Mouse (Mus musculus): ENCODE measurements around the gene Ccdc12. TPM values are rescaled to one million over a fixed set of nuclear protein-coding genes. Genes with fewer than 3 reads are reported as not detected.
"Not testable (repeated sequence)": the region's sequence is repeated elsewhere in the genome, so short reads cannot be mapped to it uniquely, and the experiment has no call there.

Gene Ccdc12
- polyA plus RNA-seq, 1 experiment from 2014 or later = 113 TPM

DNA sequence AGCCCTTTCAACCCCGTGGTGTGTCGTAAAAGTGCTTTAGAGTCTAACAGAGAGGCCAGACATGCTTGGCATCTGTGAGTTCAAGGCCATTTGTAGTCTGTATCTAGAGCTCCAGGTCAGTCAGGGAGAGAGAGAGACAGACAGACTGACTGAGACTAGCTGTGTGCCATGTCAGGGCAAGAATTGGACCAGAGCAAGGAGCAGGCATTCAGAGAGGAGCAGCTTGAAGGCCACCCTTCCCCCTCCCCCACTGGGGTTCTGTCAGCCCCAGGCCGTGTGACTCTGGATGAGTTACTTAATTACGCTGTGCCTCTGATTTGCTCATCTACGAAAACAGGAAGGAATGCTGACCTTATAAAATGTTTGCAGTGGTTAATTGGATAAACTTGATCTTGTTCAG is 26.0 kb downstream of the Ccdc12 start:
- 0 out of 2 replicates have a peak, but pooled peaks have one; percentile 6 for ATAC-seq
- H3K27me3 ChIP-seq (replicated peaks; ENCODE audit: control insufficient read depth, insufficient read depth, low read length) = no peaks in the 10 kb centered on the region
- no peaks in the 10 kb centered on the region for H3K36me3 ChIP-seq (ENCODE audit: control insufficient read depth, insufficient read depth)
- H3K4me2 ChIP-seq (ENCODE audit: low read length) = no peak overlapping the region
- peaks cover 23% of the 10 kb centered on the region for H3K4me1 ChIP-seq (replicated peaks; ENCODE audit: control insufficient read depth, insufficient read depth, low read length)
- H3K9me3 ChIP-seq (ENCODE audit: control insufficient read depth, low read length) = no peaks in the 10 kb centered on the region
- no peak overlapping the region for H3K4me3 ChIP-seq (replicated peaks; ENCODE audit: low read length)
- peak overlapping the region; percentile 29; the same call in 1 of the 2 replicates for H3K27ac ChIP-seq (ENCODE audit: low read length)
- no peak overlapping the region for H3K9ac ChIP-seq (replicated peaks; ENCODE audit: low read depth, low read length)
- 39% methylated on average over 5 of the region's 5 CpGs for WGBS

DNA sequence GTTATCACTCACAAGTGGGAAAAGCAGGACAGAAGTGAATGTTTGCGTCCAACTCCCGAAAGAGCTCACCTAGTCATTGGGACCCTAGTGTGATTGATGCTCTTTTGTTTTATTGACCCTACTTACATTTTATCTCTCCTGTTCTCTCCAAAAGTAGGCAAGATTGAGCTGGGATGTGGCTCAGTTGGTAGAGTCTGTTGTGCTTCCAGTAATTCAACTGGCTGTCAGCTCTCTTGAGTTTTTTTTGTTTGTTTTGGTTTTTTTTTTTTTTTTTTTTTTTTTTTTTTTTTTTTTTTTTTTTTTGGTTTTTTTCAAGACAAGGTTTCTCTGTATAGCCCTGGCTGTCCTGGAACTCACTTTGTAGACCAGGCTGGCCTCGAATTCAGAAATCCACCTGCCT is 26.4 kb downstream of the Ccdc12 start:
- 95% methylated on average over 2 of the region's 3 CpGs for WGBS
- not testable (repeated sequence) for ATAC-seq; H3K9me3 ChIP-seq (ENCODE audit: control insufficient read depth, low read length); H3K4me3 ChIP-seq (replicated peaks; ENCODE audit: low read length); H3K27me3 ChIP-seq (replicated peaks; ENCODE audit: control insufficient read depth, insufficient read depth, low read length); H3K36me3 ChIP-seq (ENCODE audit: control insufficient read depth, insufficient read depth); H3K9ac ChIP-seq (replicated peaks; ENCODE audit: low read depth, low read length); H3K27ac ChIP-seq (ENCODE audit: low read length); H3K4me2 ChIP-seq (ENCODE audit: low read length)
- peaks cover 23% of the 10 kb centered on the region for H3K4me1 ChIP-seq (replicated peaks; ENCODE audit: control insufficient read depth, insufficient read depth, low read length)

DNA sequence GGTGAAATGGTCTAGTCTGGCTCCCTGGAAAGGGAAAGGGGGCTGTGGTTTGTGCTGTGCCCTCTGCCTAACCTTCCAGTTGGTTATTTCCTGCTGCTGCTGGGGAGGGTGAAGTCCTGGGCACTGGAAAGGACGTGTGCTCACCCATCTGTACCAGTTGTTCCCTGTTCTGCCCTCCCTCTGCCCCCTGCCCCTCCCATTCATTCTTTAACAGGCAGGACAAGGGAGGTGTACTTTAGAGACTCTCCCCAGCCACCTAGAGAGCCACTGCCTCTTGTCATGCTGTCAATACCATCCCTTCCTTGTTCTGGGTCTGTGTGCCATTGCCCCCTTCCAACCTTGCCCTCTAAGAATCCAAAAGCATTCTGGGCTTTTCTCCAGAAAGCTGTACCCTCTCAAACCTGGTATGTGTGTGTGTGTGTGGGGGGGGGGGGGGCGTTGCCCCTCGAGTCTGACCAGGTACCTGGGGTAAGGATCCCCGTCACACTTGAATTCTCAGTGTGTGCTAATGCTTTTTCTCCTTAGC is 27.3 kb downstream of the Ccdc12 start:
- no peaks in the 10 kb centered on the region for H3K27me3 ChIP-seq (replicated peaks; ENCODE audit: control insufficient read depth, insufficient read depth, low read length)
- no peaks in the 10 kb centered on the region for H3K36me3 ChIP-seq (ENCODE audit: control insufficient read depth, insufficient read depth)
- WGBS = 26% methylated on average over 4 of the region's 4 CpGs
- H3K9ac ChIP-seq (replicated peaks; ENCODE audit: low read depth, low read length) = no peak overlapping the region; the same call in 1 of the 2 replicates
- peaks cover 23% of the 10 kb centered on the region for H3K4me1 ChIP-seq (replicated peaks; ENCODE audit: control insufficient read depth, insufficient read depth, low read length)
- H3K27ac ChIP-seq (ENCODE audit: low read length) = peak overlapping the region; percentile 64; the same call in 1 of the 2 replicates
- no peak for ATAC-seq
- H3K4me3 ChIP-seq (replicated peaks; ENCODE audit: low read length) = no peak overlapping the region
- H3K4me2 ChIP-seq (ENCODE audit: low read length) = no peak overlapping the region
- no peaks in the 10 kb centered on the region for H3K9me3 ChIP-seq (ENCODE audit: control insufficient read depth, low read length)

DNA sequence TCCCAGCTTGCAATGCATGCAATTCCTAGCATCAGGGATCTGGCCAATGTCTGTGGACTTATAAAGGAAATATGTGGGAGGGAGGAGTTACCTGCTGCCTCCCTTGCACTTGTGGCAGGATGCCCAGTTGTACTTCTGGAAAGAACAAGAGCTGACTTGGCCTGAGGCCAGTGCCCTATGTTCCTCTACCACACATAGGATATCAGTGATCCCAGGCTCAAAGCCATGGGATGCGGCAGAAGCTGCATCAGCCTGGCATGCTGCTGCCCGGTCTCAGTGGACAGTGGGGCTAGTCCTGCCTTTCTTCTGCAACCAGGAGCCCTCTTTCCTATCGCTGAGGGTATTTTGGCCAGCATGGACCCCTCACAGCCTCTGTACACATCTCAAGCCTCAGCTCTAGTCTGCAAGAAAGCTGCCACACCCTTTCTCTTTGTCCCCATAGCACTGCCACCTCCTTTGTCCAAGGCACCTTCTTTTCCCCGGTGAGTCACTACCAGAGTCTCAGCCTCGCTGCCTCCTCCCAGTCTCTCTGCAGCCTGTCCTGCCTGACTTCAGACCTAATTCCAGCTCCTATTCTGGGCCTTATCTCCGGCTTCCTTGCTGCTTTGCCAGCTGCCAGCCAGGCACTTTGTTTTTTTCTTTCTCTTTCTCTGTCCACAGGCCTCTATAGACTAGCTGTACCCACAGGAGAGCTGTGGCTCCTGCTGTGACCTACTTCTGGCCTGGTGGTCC is 28.0 kb downstream of the Ccdc12 start:
- Histone ChIP-seq H3K27ac (ENCODE audit: low read length) (peak overlapping the region; percentile 64), H3K27me3 (replicated peaks; ENCODE audit: control insufficient read depth, insufficient read depth, low read length) (no peaks in the 10 kb centered on the region), H3K9me3 (ENCODE audit: control insufficient read depth, low read length) (no peaks in the 10 kb centered on the region), H3K4me1 (replicated peaks; ENCODE audit: control insufficient read depth, insufficient read depth, low read length) (peaks cover 23% of the 10 kb centered on the region), H3K9ac (replicated peaks; ENCODE audit: low read depth, low read length) (peak overlapping the region; percentile 35), H3K4me3 (replicated peaks; ENCODE audit: low read length) (no peak overlapping the region), H3K36me3 (ENCODE audit: control insufficient read depth, insufficient read depth) (no peaks in the 10 kb centered on the region), H3K4me2 (ENCODE audit: low read length) (no peak overlapping the region)
- WGBS = 29% methylated on average over 6 of the region's 6 CpGs
- peak; percentile 22; the same call in 1 of the 2 replicates for ATAC-seq

DNA sequence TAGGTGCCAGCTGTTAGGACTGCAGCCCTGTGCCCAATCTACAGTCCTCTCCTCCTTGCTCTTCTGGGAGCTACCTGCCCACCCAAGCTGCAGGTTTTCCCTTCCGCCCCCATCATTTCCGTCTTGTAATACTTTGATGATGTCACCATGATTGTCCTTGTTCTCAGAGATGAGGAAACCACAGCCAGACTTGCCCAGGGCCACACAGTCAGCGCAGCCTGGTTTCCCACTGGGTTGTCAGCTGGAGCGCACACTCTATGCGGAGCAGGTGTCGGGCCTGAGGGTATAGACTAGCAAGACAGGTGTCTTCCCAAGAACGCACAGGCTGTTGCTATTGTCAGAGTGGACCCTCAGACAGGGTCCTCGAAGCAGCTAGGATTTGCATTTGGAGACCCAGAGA is 28.9 kb downstream of the Ccdc12 start:
- H3K36me3 ChIP-seq (ENCODE audit: control insufficient read depth, insufficient read depth) = no peaks in the 10 kb centered on the region
- no peaks in the 10 kb centered on the region for H3K27me3 ChIP-seq (replicated peaks; ENCODE audit: control insufficient read depth, insufficient read depth, low read length)
- H3K9ac ChIP-seq (replicated peaks; ENCODE audit: low read depth, low read length) = no peak overlapping the region
- no peak overlapping the region for H3K4me3 ChIP-seq (replicated peaks; ENCODE audit: low read length)
- no peaks in the 10 kb centered on the region for H3K9me3 ChIP-seq (ENCODE audit: control insufficient read depth, low read length)
- no peak overlapping the region for H3K27ac ChIP-seq (ENCODE audit: low read length)
- WGBS = 79% methylated on average over 8 of the region's 8 CpGs
- H3K4me2 ChIP-seq (ENCODE audit: low read length) = no peak overlapping the region
- no peak for ATAC-seq
- peaks cover 23% of the 10 kb centered on the region for H3K4me1 ChIP-seq (replicated peaks; ENCODE audit: control insufficient read depth, insufficient read depth, low read length)

DNA sequence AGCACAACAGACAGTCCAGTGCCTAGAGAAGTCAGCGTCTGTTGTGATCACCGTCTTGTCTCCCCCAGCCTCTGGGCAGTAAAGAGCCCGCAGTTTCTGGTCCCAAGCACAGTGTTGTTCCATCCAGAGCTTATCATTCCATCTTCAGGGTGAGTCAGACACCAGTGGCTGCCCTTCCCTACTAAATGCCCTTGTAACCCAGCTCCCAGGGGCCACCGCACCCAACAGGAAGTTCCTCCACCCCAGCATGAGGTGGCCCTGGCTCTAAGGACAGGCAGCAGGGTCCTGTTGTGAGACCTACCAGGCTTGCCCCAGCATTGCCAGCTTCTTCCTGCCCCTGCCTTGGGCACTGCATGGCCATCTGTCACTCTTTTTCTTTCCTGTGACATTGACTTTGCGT is 29.3 kb downstream of the Ccdc12 start:
- H3K4me3 ChIP-seq (replicated peaks; ENCODE audit: low read length) = no peak overlapping the region
- H3K4me1 ChIP-seq (replicated peaks; ENCODE audit: control insufficient read depth, insufficient read depth, low read length) = peaks cover 23% of the 10 kb centered on the region
- no peak for ATAC-seq
- H3K9ac ChIP-seq (replicated peaks; ENCODE audit: low read depth, low read length) = no peak overlapping the region
- WGBS = 79% methylated on average over 5 of the region's 5 CpGs
- no peaks in the 10 kb centered on the region for H3K27me3 ChIP-seq (replicated peaks; ENCODE audit: control insufficient read depth, insufficient read depth, low read length)
- no peaks in the 10 kb centered on the region for H3K9me3 ChIP-seq (ENCODE audit: control insufficient read depth, low read length)
- H3K36me3 ChIP-seq (ENCODE audit: control insufficient read depth, insufficient read depth) = no peaks in the 10 kb centered on the region
- H3K27ac ChIP-seq (ENCODE audit: low read length) = no peak overlapping the region
- H3K4me2 ChIP-seq (ENCODE audit: low read length) = no peak overlapping the region

DNA sequence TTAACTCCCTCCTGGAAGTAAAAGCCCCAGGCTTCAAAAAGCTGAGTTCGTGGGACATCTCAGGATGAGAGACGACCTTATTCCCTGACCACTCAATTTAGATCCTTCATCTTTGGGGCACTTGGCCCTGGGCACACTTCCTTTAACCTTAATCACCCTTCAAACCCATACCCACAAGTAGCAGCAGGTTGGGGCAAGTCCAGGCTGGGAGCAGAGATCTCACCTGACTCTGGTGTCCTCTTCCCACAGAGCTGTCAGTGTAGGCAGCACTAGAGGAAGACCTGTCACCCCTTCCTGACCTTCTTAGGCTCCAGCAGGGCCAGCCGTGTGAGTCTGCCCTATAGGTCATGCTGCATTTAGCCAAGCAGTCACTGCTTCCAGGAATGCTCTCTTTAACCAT is 30.2 kb downstream of the Ccdc12 start:
- ATAC-seq = no peak
- Histone ChIP-seq H3K4me1 (replicated peaks; ENCODE audit: control insufficient read depth, insufficient read depth, low read length) (peaks cover 23% of the 10 kb centered on the region), H3K9ac (replicated peaks; ENCODE audit: low read depth, low read length) (no peak overlapping the region), H3K9me3 (ENCODE audit: control insufficient read depth, low read length) (no peaks in the 10 kb centered on the region), H3K36me3 (ENCODE audit: control insufficient read depth, insufficient read depth) (no peaks in the 10 kb centered on the region), H3K27ac (ENCODE audit: low read length) (no peak overlapping the region), H3K4me3 (replicated peaks; ENCODE audit: low read length) (no peak overlapping the region), H3K27me3 (replicated peaks; ENCODE audit: control insufficient read depth, insufficient read depth, low read length) (no peaks in the 10 kb centered on the region), H3K4me2 (ENCODE audit: low read length) (no peak overlapping the region)
- 69% methylated on average over 3 of the region's 3 CpGs for WGBS

DNA sequence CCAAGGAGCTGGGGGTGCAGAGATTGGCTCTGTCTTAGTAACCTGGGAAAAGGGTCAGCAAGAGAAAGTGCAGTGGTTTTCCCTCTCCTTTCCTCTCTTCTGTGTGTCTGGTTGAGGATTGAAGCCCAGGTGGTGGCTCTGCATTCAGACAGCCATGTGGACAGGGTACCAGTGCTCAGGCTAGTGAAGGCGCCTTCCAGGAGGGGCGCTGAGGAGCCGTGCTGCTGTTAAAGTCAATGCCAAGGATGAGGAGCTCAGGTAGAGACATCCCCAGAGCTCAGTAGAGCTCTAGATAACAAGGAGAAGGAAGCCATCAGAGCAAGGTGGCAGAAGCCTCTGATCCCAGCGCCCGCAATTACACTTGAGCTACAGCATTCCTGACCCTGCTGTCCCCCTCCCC is 30.8 kb downstream of the Ccdc12 start:
- Histone ChIP-seq H3K9me3 (ENCODE audit: control insufficient read depth, low read length) (no peaks in the 10 kb centered on the region), H3K4me2 (ENCODE audit: low read length) (no peak overlapping the region), H3K4me3 (replicated peaks; ENCODE audit: low read length) (no peak overlapping the region), H3K9ac (replicated peaks; ENCODE audit: low read depth, low read length) (no peak overlapping the region), H3K27me3 (replicated peaks; ENCODE audit: control insufficient read depth, insufficient read depth, low read length) (no peaks in the 10 kb centered on the region), H3K27ac (ENCODE audit: low read length) (no peak overlapping the region), H3K4me1 (replicated peaks; ENCODE audit: control insufficient read depth, insufficient read depth, low read length) (peaks cover 19% of the 10 kb centered on the region), H3K36me3 (ENCODE audit: control insufficient read depth, insufficient read depth) (no peaks in the 10 kb centered on the region)
- 62% methylated on average over 5 of the region's 5 CpGs for WGBS
- no peak for ATAC-seq

DNA sequence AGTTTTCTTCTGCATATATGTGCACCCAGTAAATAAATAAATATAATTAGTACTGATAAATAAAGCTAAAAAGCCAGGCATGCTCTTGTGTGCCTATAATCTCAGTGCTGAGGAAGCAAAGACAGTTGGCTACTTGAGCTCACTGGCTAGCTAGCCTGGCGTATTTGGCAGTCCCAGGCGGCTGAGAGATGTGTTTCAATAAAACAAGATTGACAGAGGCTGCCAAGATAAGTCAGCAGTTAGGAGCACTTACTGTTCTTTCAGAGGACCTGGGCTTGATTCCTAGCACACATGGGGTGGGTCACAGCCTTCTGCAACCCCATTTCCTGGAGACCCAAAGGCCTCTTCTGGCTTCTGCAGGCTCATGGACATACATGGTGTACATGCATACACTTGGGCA is 31.5 kb downstream of the Ccdc12 start:
- H3K4me2 ChIP-seq (ENCODE audit: low read length) = no peak overlapping the region
- no peaks in the 10 kb centered on the region for H3K9me3 ChIP-seq (ENCODE audit: control insufficient read depth, low read length)
- WGBS = 63% methylated on average over 2 of the region's 2 CpGs
- no peaks in the 10 kb centered on the region for H3K27me3 ChIP-seq (replicated peaks; ENCODE audit: control insufficient read depth, insufficient read depth, low read length)
- peaks cover 13% of the 10 kb centered on the region for H3K4me1 ChIP-seq (replicated peaks; ENCODE audit: control insufficient read depth, insufficient read depth, low read length)
- H3K4me3 ChIP-seq (replicated peaks; ENCODE audit: low read length) = no peak overlapping the region
- H3K9ac ChIP-seq (replicated peaks; ENCODE audit: low read depth, low read length) = no peak overlapping the region
- ATAC-seq = no peak
- no peaks in the 10 kb centered on the region for H3K36me3 ChIP-seq (ENCODE audit: control insufficient read depth, insufficient read depth)
- H3K27ac ChIP-seq (ENCODE audit: low read length) = no peak overlapping the region
